ENCODE assay signal across 28 mouse cellular contexts in the genomic region with DNA sequence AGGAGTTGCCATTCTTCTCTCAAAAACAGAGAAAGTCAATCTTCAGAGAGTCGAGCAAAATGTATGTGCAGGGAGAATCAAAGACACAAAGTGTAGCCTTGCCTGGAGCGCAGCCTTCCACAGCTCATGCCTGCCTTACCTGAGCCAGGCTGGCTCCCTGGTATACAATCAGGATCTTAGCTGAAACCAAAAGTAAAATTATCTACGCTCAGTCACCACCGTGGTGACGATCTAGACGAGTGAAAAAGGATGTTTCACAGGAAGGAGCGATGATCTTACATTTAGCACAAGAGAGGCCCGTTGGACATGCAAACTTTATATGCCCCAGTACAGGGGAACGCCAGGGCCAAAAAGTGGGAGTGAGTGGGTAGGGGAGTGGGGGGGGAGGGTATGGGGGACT.
A peak's percentile ranks its signal among the peaks of the same experiment; 100 is the strongest.
DNase-seq lines count a peak whose midpoint lies in the region; ATAC-seq and TF ChIP-seq lines count a peak whose summit lies in the region.
"Had no signal": no experiment of that assay in that cellular context is flagged by ENCODE, and none has a peak within 500 bp of the region (broad histone marks: within the 10 kb centered on the region; RNA-seq: fewer than 3 reads in every experiment).

No protein-coding gene starts in this region.

- H3K4me1 ChIP-seq in bone marrow macrophage, adult 2 months (ENCODE audit: control insufficient read depth, insufficient read depth, low read length) = no peaks in the 10 kb centered on the region
- H3K4me1 ChIP-seq in kidney, adult 2 months (ENCODE audit: control insufficient read depth, insufficient read depth, low read length) = no peaks in the 10 kb centered on the region
- H3K4me1 ChIP-seq: embryonic facial prominence, embryonic 12.5 days; embryonic facial prominence, embryonic 15.5 days; heart, embryonic 15.5 days; hindbrain, embryonic 10.5 days had no signal

- no peak for TF ChIP-seq CTCF in bone marrow macrophage, adult 2 months (IDR thresholded peaks at IDR 0.05; ENCODE audit: low read depth, low read length)
- no peak for TF ChIP-seq CTCF in kidney, adult 2 months (conservative IDR thresholded peaks at IDR 0.05; ENCODE audit: insufficient read depth, insufficient read length, low read depth, low read length)

- H3K36me3 ChIP-seq in kidney, adult 2 months (ENCODE audit: control insufficient read depth, insufficient read depth, low read length) = no peaks in the 10 kb centered on the region
- H3K36me3 ChIP-seq: embryonic facial prominence, embryonic 12.5 days; embryonic facial prominence, embryonic 15.5 days; heart, embryonic 12.5 days; heart, embryonic 15.5 days; hindbrain, embryonic 10.5 days; hindbrain, embryonic 13.5 days had no signal

- DNase-seq in A20 (ENCODE audit: low read depth, low spot score) = peak; percentile 2
- peak; percentile 18 for DNase-seq in naive thymus-derived CD4-positive, alpha-beta T cell, adult 2 months (ENCODE audit: low read depth)
- DNase-seq in urinary bladder, postnatal 14 days (ENCODE audit: low spot score) = no peak
- no peak for DNase-seq in kidney, adult 2 months
- no peak for DNase-seq in ovary, postnatal 36 days (ENCODE audit: low spot score)
- DNase-seq: adrenal gland, adult 2 months; adrenal gland, postnatal 14 days; B cell, adult 2 months; cerebellum, adult 11-12 months; cerebellum, adult 8-10 months; cerebellum, postnatal 25 days; forebrain, postnatal 0 days; gastrocnemius, adult 2 months; gastrocnemius, postnatal 14 days; heart, adult 18-20 months; heart, postnatal 10 days; heart, postnatal 36 days had no signal

- peak overlapping the region; percentile 18; the same call in 1 of the 2 replicates for H3K4me3 ChIP-seq in bone marrow macrophage, adult 2 months (ENCODE audit: insufficient read depth, low read length)
- no peak overlapping the region for H3K4me3 ChIP-seq in kidney, adult 2 months (ENCODE audit: insufficient read depth, low read depth, low read length)
- H3K4me3 ChIP-seq: embryonic facial prominence, embryonic 12.5 days; embryonic facial prominence, embryonic 15.5 days; gastrocnemius, adult 2 months; heart, embryonic 12.5 days; heart, embryonic 15.5 days; hindbrain, embryonic 10.5 days; hindbrain, embryonic 13.5 days had no signal

- WGBS in kidney, adult 2 months = 82% methylated on average over 9 of the region's 9 CpGs

- H3K27ac ChIP-seq in bone marrow macrophage, adult 2 months (ENCODE audit: insufficient read depth, low read depth, low read length) = no peak overlapping the region
- no peak overlapping the region for H3K27ac ChIP-seq in kidney, adult 2 months (ENCODE audit: insufficient read depth, low read depth, low read length)
- H3K27ac ChIP-seq: embryonic facial prominence, embryonic 12.5 days; embryonic facial prominence, embryonic 15.5 days; gastrocnemius, adult 2 months; heart, embryonic 15.5 days; hindbrain, embryonic 10.5 days; hindbrain, embryonic 13.5 days had no signal

- no peak for TF ChIP-seq POLR2A in bone marrow macrophage, adult 2 months (IDR thresholded peaks at IDR 0.05; ENCODE audit: borderline replicate concordance, low read depth, low read length)
- no peak for TF ChIP-seq POLR2A in kidney, adult 2 months (IDR thresholded peaks at IDR 0.05; ENCODE audit: low read depth, low read length)

- ATAC-seq in CD4-positive, CD25-positive, alpha-beta regulatory T cell, adult 4 months = peak; percentile 88
- ATAC-seq: forebrain, embryonic 14.5 days; forebrain, postnatal 0 days; hindbrain, embryonic 16.5 days; intestine, postnatal 0 days had no signal

- no peaks in the 10 kb centered on the region for H3K27me3 ChIP-seq in kidney, adult 2 months (replicated peaks; ENCODE audit: control insufficient read depth, insufficient read depth, low read length)
- H3K27me3 ChIP-seq: embryonic facial prominence, embryonic 12.5 days; embryonic facial prominence, embryonic 15.5 days; heart, embryonic 12.5 days; heart, embryonic 15.5 days; hindbrain, embryonic 13.5 days had no signal

Comparison
In these comparisons a context has a peak if more than half of its experiments do, and no peak if none do; other contexts are left out.
1. DNase-seq: peak in A20 (single experiment) and naive thymus-derived CD4-positive, alpha-beta T cell, adult 2 months (single experiment); none in urinary bladder, postnatal 14 days (single experiment), kidney, adult 2 months (single experiment) and ovary, postnatal 36 days (single experiment).